Mouse (Mus musculus) ES-E14 (cell line): ENCODE data around the gene Mapkbp1. TPM values are rescaled to one million over a fixed set of nuclear protein-coding genes. Genes with fewer than 3 reads are reported as not detected.

Experiments used
- DNase-seq: peaks from one replicate; pipeline ENCODE4 v3.0.0-alpha.2; 2013; ENCODE audit warnings: low read depth, low spot score
- H3K27ac ChIP-seq: 2 replicates; pipeline ENCODE4 v1.5.1; 2012; ENCODE audit warnings: low read depth, mild to moderate bottlenecking, low read length, moderate library complexity, mixed read lengths; ENCODE audit not compliant: poor library complexity, insufficient read depth, severe bottlenecking
- H3K36me3 ChIP-seq: 2 replicates; pipeline ENCODE4 v1.6.1; 2012; ENCODE audit warnings: mild to moderate bottlenecking, low read length, moderate library complexity, mixed read lengths; ENCODE audit not compliant: control insufficient read depth, poor library complexity, insufficient read depth, severe bottlenecking
- H3K4me1 ChIP-seq, 2 experiments: fragments of 150-350 bp in 1 of 2; sonication (generic) in 1 of 2; 2 replicates each; pipeline ENCODE4 v1.6.1; 2012; ENCODE audit warnings: low read length in 2 of 2, mild to moderate bottlenecking in 1 of 2, mixed read lengths in 1 of 2; ENCODE audit not compliant: control insufficient read depth in 2 of 2, insufficient read depth in 2 of 2, poor library complexity in 1 of 2
- H3K4me3 ChIP-seq, 2 experiments: fragments of 150-350 bp in 1 of 2; sonication (generic) in 1 of 2; 2 replicates each; pipeline ENCODE4 v1.5.1; 2012; ENCODE audit warnings: low read length in 2 of 2, low read depth in 1 of 2, mild to moderate bottlenecking in 1 of 2, mixed read lengths in 1 of 2; ENCODE audit not compliant: insufficient read depth in 1 of 2, poor library complexity in 1 of 2, severe bottlenecking in 1 of 2
- H3K9ac ChIP-seq: 2 replicates; pipeline ENCODE4 v1.6.1; 2012; ENCODE audit warnings: low read depth, mild to moderate bottlenecking, low read length, mixed read lengths; ENCODE audit not compliant: poor library complexity, insufficient read depth, severe bottlenecking
- H3K9me3 ChIP-seq: fragments of 150-350 bp; sonication (generic); 2 replicates; pipeline ENCODE4 v1.6.1; 2012; ENCODE audit warnings: low read depth, mild to moderate bottlenecking, low read length; ENCODE audit not compliant: control insufficient read depth, insufficient read depth
- CHD2 ChIP-seq: IDR thresholded peaks from 2 replicates; pipeline ENCODE4 v1.6.1; 2014; ENCODE audit warnings: mild to moderate bottlenecking, low read depth, low read length, inconsistent platforms
- HCFC1 ChIP-seq: IDR thresholded peaks from 2 replicates; pipeline ENCODE4 v1.6.1; 2012; ENCODE audit warnings: low read length, inconsistent platforms, borderline replicate concordance; ENCODE audit not compliant: insufficient read depth
- MAFK ChIP-seq: IDR thresholded peaks from 2 replicates; pipeline ENCODE4 v1.6.1; 2014; ENCODE audit warnings: mild to moderate bottlenecking, low read depth, low read length, inconsistent platforms; ENCODE audit not compliant: insufficient read depth
- ZC3H11A ChIP-seq: IDR thresholded peaks from 2 replicates; pipeline ENCODE4 v1.6.1; 2012; ENCODE audit warnings: low read depth, mild to moderate bottlenecking, inconsistent platforms, low read length, borderline replicate concordance
- ZNF384 ChIP-seq: IDR thresholded peaks from 2 replicates; pipeline ENCODE4 v1.6.1; 2012; ENCODE audit warnings: low read depth, low read length, inconsistent platforms
- in situ Hi-C, 2 experiments: fragments of 600-800 bp; cut with MboI; formaldehyde crosslinking; loops; one replicate each; pipeline ENCODE4 v1.15.1; 2025; ENCODE audit warnings: low sequenced_read_pairs in 2 of 2, inconsistent platforms in 1 of 2; ENCODE audit not compliant: unreplicated experiment in 2 of 2
- total RNA-seq: library from RNA; depleted of rRNA; stranded (reverse); fragments of 300-350 nt; gene quantifications from 2 replicates; pipeline ENCODE4 v1.2.3, GENCODE M21; 2012

Mapkbp1 gene
- total RNA-seq, 1 experiment: 7.0 TPM

DNA sequence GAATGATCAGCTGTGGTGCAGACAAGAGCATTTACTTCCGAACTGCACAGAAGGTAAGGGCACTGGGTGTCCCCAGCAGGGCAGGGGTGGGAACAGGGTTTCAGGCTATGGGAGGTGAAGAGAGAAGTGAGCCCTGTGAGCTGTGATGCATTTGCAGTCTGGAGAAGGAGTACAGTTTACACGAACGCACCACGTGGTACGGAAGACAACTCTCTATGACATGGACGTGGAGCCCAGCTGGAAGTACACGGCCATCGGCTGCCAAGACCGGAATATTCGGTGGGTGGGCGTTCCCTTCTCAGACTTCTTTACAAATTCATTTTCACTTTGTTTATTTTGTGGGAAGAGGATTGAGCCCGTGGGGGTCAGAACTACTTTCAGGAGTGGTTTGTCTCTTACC lies 45.1 kb downstream of the Mapkbp1 start:
- Histone ChIP-seq H3K9me3 (no peaks in the 10 kb centered on the region), H3K9ac (no peak overlapping the region), H3K4me3 (no peak overlapping the region), H3K36me3 (peaks cover 3% of the 10 kb centered on the region; the same call in 1 of the 2 replicates), H3K27ac (no peak overlapping the region), H3K4me1 (no peaks in the 10 kb centered on the region)
- in situ Hi-C loops: no loop called here
- DNase-seq: no peak
- TF ChIP-seq CHD2 (no peak), ZNF384 (no peak), HCFC1 (no peak), ZC3H11A (no peak), MAFK (no peak)

DNA sequence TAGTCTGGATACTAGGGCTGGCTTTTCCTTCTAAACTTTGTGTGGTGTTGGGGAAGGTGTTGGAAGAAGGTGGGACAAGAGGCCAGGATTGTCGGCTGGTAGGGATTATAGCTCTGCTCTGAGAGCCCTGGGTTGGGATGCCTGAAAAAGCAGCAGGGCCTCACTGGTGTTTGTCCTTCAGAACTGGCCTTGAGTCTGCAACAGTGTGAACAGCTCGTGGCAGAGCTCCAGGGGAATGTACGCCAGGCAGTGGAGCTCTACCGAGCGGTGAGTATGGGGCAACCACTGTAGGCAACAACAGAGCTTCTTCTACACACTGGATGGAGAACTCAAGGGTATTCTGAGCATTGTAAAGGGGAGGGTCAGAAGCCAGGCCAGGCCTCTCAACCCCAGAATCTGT lies 51.8 kb downstream of the Mapkbp1 start:
- Histone ChIP-seq H3K9me3 (no peaks in the 10 kb centered on the region), H3K4me1 (peaks cover 0 to 4% of the 10 kb centered on the region in 2 experiments; a peak in 2 of 4 replicates), H3K36me3 (peaks cover 11% of the 10 kb centered on the region; the same call in 1 of the 2 replicates), H3K4me3 (no peak overlapping the region), H3K9ac (no peak overlapping the region), H3K27ac (no peak overlapping the region)
- DNase-seq: no peak
- in situ Hi-C loops: no loop called here
- TF ChIP-seq MAFK (no peak), HCFC1 (no peak), ZNF384 (no peak), CHD2 (no peak), ZC3H11A (no peak)

DNA sequence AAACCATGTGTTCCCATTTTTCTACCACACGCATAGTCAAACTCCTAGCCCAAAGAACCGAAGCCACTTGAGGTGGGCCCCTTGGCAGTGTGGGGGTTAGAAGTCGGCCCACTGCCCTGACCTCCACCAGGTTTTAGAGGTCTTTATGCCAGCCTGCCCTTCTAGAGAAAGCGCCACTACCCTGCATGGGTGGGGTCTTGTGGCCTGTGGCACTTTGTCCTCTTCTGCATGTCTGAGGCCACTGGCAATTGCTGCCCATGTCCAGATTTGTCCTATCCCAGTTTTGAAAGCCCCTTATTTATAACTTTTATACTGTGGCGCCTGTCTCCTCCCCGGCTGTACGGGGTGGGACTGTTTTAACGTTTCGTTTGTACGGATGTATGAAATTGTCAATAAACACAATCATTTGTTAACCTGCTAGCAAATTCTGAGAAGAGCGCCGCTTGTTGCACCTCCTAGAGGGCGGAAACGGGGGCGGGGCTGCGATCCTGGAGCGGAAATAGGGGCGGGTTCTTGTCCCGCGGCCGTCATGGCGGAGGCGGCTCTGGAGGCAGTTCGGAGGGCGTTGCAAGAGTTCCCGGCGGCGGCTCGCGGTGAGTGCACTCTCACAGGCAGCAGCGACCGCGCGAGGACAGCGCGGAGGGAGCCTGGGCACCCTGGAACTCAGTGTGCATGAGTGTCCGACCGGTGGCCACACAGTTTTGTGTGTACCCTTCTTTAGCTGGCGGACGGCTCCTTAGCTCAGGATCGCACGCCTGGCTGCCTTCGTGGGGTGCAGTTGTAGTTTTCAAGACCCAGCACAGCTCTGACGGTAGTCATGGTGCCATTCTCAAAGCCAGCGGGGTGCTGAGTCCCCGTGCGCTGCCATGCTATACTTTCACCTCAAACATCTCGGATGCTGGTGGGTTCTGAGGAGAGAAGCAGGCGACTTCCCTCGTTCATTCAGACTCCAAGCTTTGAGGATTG lies 54.8 kb downstream of the Mapkbp1 start, which contains the start of the genes Jmjd7 and Gm28042:
Gene Jmjd7 (plus strand): TSS at position 500 of the 966 bp plus-strand sequence.
Gene Gm28042 (plus strand): TSS at position 510 of the 966 bp plus-strand sequence.
- Histone ChIP-seq H3K9ac (peak within 1 kb of the TSS; percentile 77), H3K4me1 (peaks cover 0 to 4% of the 10 kb centered on the region in 2 experiments; a peak in 2 of 4 replicates), H3K27ac (peak within 1 kb of the TSS; percentile 42; the same call in 1 of the 2 replicates), H3K9me3 (no peaks in the 10 kb centered on the region), H3K4me3 (peak within 1 kb of the TSS; percentile 74 to 99), H3K36me3 (peaks cover 15% of the 10 kb centered on the region; the same call in 1 of the 2 replicates)
- peak; percentile 86 for DNase-seq
- TF ChIP-seq CHD2: no peak
- no peak for TF ChIP-seq HCFC1
- no peak for TF ChIP-seq MAFK
- TF ChIP-seq ZC3H11A: no peak
- no peak for TF ChIP-seq ZNF384
- in situ Hi-C loops: no loop called here

DNA sequence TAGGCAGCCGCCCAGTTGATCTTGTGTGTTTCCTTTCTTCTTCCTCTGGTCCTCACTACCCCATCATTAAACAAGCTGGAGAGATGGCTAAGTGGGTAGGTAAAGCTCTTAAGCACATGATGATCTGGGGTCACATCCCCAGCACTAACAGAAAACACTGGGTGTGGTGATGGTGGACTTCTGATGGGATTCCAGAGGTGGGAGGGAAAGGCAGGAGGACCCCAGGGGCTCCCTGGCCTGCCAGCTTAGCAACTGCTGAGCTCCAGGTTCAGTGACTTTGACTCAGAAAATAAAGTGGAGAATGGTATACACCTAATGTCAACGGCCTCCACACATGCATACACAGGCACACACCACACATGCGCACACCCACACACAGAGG lies 55.4 kb downstream of the Mapkbp1 start:
- no peaks in the 10 kb centered on the region for H3K9me3 ChIP-seq
- peak overlapping the region; percentile 74 to 99 for H3K4me3 ChIP-seq
- peaks cover 0 to 4% of the 10 kb centered on the region in 2 experiments; a peak in 2 of 4 replicates for H3K4me1 ChIP-seq
- peaks cover 13% of the 10 kb centered on the region; the same call in 1 of the 2 replicates for H3K36me3 ChIP-seq
- in situ Hi-C loops: no loop called here
- H3K9ac ChIP-seq: peak overlapping the region; percentile 77
- H3K27ac ChIP-seq: no peak overlapping the region
- peak; percentile 20 for DNase-seq
- no peak for TF ChIP-seq HCFC1
